Mouse (Mus musculus) cerebellum, postnatal 10 days (tissue): ENCODE measurements around the gene Atp11a.
A peak's percentile ranks its signal among the peaks of the same experiment; 100 is the strongest.

Experiments
- DNase-seq, 2 experiments: peaks; one replicate each; pipeline ENCODE4 v3.0.0; 2021; ENCODE audit warnings: mixed read lengths in 2 of 2

The Atp11a gene

GRCm38 (mm10) chr8:12825236-12825635 is 68.4 kb downstream of the Atp11a start:
- no peak for DNase-seq

GRCm38 (mm10) chr8:12825686-12826237 is 68.9 kb downstream of the Atp11a start:
- DNase-seq = no peak

GRCm38 (mm10) chr8:12827124-12827523 is 70.3 kb downstream of the Atp11a start:
- no peak for DNase-seq

- DNase-seq = no peak
Measured at GRCm38 (mm10) chr8:12828298-12828697, 71.5 kb downstream of the Atp11a start.

GRCm38 (mm10) chr8:12829381-12829780 is 72.6 kb downstream of the Atp11a start:
- no peak for DNase-seq

- no peak for DNase-seq
Measured at GRCm38 (mm10) chr8:12831659-12832589, 75.1 kb downstream of the Atp11a start.

- no peak for DNase-seq
Measured at GRCm38 (mm10) chr8:12833616-12834015, 76.8 kb downstream of the Atp11a start.

- no peak for DNase-seq
Measured at GRCm38 (mm10) chr8:12840834-12841233, 84.0 kb downstream of the Atp11a start.

- DNase-seq = no peak
Measured at GRCm38 (mm10) chr8:12842342-12842995, 85.7 kb downstream of the Atp11a start.

- DNase-seq = peak; percentile 23 to 31
Measured at GRCm38 (mm10) chr8:12844347-12844950, 87.6 kb downstream of the Atp11a start.

GRCm38 (mm10) chr8:12846447-12846846 is 89.6 kb downstream of the Atp11a start:
- DNase-seq = no peak

GRCm38 (mm10) chr8:12851241-12851640 is 94.4 kb downstream of the Atp11a start:
- DNase-seq = no peak

GRCm38 (mm10) chr8:12856038-12856437 is 99.2 kb downstream of the Atp11a start:
- no peak for DNase-seq

- DNase-seq = peak; percentile 76 to 77
Measured at GRCm38 (mm10) chr8:12863061-12863460, 106.2 kb downstream of the Atp11a start.

GRCm38 (mm10) chr8:12863608-12864007 is 106.8 kb downstream of the Atp11a start:
- peak; percentile 57 to 77 for DNase-seq

- DNase-seq = peak in 1 of 2 experiments; percentile 43
Measured at GRCm38 (mm10) chr8:12865790-12866189, 109.0 kb downstream of the Atp11a start.

GRCm38 (mm10) chr8:12869661-12870060 is 112.8 kb downstream of the Atp11a start:
- no peak for DNase-seq

GRCm38 (mm10) chr8:12870656-12871055 is 113.8 kb downstream of the Atp11a start:
- no peak for DNase-seq

- DNase-seq = peak in 1 of 2 experiments; percentile 24
Measured at GRCm38 (mm10) chr8:12871461-12871860, 114.6 kb downstream of the Atp11a start.

GRCm38 (mm10) chr8:12872983-12873356 is 116.2 kb downstream of the Atp11a start:
- no peak for DNase-seq

- DNase-seq = peak; percentile 86 to 87
Measured at GRCm38 (mm10) chr8:12873357-12874046, 116.7 kb downstream of the Atp11a start, which contains the start of gene Mcf2l. Mcf2l (plus strand) TSS chr8:12873806.

GRCm38 (mm10) chr8:12874194-12874791 is 117.5 kb downstream of the Atp11a start:
- DNase-seq = peak; percentile 91 to 95
